24 mouse cellular contexts compared by ENCODE assay signal in the genomic region with DNA sequence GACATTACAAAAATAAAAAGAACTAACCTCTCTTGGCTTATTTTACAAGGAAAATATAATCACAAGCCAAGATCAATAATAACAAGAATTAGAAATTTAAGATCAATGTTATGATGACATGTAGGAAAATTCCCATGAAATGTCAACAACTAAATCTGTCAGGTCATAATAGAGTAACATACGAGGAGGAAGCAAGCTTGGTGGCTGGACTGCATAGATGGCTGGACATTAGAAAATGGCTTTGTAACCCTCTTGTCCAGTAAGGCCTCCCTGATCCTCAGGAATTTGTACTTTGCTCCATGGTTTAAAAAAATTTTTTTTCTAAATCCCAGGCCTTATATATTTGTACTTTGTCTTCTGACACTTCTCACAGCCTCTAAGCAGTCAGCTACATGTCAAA.
"Had no signal": no experiment of that assay in that cellular context is flagged by ENCODE, and none has a peak within 500 bp of the region (broad histone marks: within the 10 kb centered on the region; RNA-seq: fewer than 3 reads in every experiment).

No protein-coding gene starts in this region.

- H3K36me3 ChIP-seq: heart, embryonic 10.5 days; heart, embryonic 12.5 days; hindbrain, embryonic 10.5 days; hindbrain, embryonic 12.5 days; intestine, embryonic 15.5 days; limb, embryonic 10.5 days; limb, embryonic 12.5 days; liver, embryonic 12.5 days had no signal

- H3K4me1 ChIP-seq: heart, embryonic 10.5 days; heart, embryonic 12.5 days; hindbrain, embryonic 10.5 days; hindbrain, embryonic 12.5 days; intestine, embryonic 15.5 days; limb, embryonic 10.5 days; limb, embryonic 12.5 days; liver, embryonic 12.5 days had no signal

- ATAC-seq: hindbrain, embryonic 16.5 days; inflammation-experienced regulatory T-cells, adult 6 months; intestine, embryonic 15.5 days; intestine, postnatal 0 days; liver, embryonic 12.5 days had no signal

- DNase-seq: gastrocnemius, adult 2 months; gastrocnemius, postnatal 10 days; gastrocnemius, postnatal 25 days; heart, adult 18-20 months; heart, postnatal 10 days; heart, postnatal 4 days; kidney, postnatal 14 days; kidney, postnatal 36 days; liver had no signal

- H3K27me3 ChIP-seq: heart, embryonic 12.5 days; hindbrain, embryonic 12.5 days; intestine, embryonic 15.5 days; limb, embryonic 12.5 days; liver, embryonic 12.5 days had no signal

- H3K4me2 ChIP-seq: heart, embryonic 12.5 days; hindbrain, embryonic 12.5 days; hindbrain, embryonic 14.5 days; intestine, embryonic 15.5 days; limb, embryonic 12.5 days; liver, embryonic 12.5 days had no signal

- H3K4me3 ChIP-seq: gastrocnemius, adult 2 months; heart, embryonic 10.5 days; heart, embryonic 12.5 days; hindbrain, embryonic 10.5 days; hindbrain, embryonic 12.5 days; intestine, embryonic 15.5 days; layer of hippocampus, adult 2 months; left cerebral cortex, adult 2 months; limb, embryonic 10.5 days; limb, embryonic 12.5 days; liver, embryonic 12.5 days had no signal

- H3K9me3 ChIP-seq: heart, embryonic 10.5 days; heart, embryonic 12.5 days; hindbrain, embryonic 10.5 days; hindbrain, embryonic 12.5 days; intestine, embryonic 15.5 days; limb, embryonic 10.5 days; limb, embryonic 12.5 days; liver, embryonic 12.5 days had no signal

- H3K27ac ChIP-seq: gastrocnemius, adult 2 months; heart, embryonic 10.5 days; hindbrain, embryonic 10.5 days; hindbrain, embryonic 12.5 days; hindbrain, embryonic 14.5 days; intestine, embryonic 15.5 days; layer of hippocampus, adult 2 months; left cerebral cortex, adult 2 months; limb, embryonic 10.5 days; limb, embryonic 12.5 days; liver, embryonic 12.5 days; liver, embryonic 14.5 days had no signal

- H3K9ac ChIP-seq: heart, embryonic 12.5 days; hindbrain, embryonic 12.5 days; hindbrain, embryonic 14.5 days; intestine, embryonic 15.5 days; limb, embryonic 12.5 days; liver, embryonic 12.5 days; liver, embryonic 14.5 days had no signal
